Mouse (Mus musculus): Measurements from ENCODE around the gene 9430097D07Rik. TPM values are rescaled to one million over a fixed set of nuclear protein-coding genes. Genes with fewer than 3 reads are reported as not detected.

The 9430097D07Rik gene
- polyA plus RNA-seq, 1 experiment from 2014 or later: 0.06 TPM

DNA sequence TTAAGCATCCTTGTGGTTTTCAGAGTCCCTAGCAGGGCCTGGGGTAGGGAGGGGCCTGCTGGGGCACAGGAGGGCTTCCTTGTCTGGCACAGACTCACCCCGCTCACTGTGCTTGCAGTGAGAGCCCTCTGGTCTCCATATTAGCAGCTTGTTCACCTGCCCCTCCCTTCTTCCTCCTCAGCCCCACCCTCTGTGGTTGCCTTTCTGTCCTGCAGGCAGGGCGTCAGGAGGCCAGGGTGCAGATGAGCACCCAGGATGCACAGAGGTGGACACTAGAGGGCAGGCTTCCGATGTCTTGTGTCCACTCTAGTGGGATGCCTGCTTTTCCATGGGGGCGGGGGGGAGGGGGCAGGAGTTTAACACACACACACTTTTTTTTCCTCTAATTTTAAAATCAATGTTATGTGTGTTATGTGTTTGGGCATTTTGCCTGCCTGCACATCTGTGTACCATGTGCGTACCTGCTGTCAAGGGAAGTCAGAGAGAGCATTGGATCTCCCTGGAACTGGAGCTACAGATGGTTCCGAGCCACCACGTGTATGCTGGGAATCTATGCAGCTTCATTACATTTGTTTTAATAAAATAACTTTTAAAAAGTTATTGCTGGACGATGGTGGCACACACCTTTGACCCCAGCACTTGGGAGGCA lies 26.1 kb upstream of the 9430097D07Rik start:
- peaks cover 19% of the 10 kb centered on the region for H3K4me1 ChIP-seq (ENCODE audit: control insufficient read depth, low read depth, low read length)
- no peaks in the 10 kb centered on the region for H3K9me3 ChIP-seq (replicated peaks; ENCODE audit: control insufficient read depth, low read length)
- H3K36me3 ChIP-seq (ENCODE audit: control insufficient read depth, insufficient read depth): no peaks in the 10 kb centered on the region
- H3K4me3 ChIP-seq (ENCODE audit: low read depth, low read length): no peak overlapping the region
- H3K9ac ChIP-seq (ENCODE audit: low read depth, low read length): peak overlapping the region; percentile 21; the same call in 1 of the 2 replicates
- WGBS (ENCODE audit: insufficient replicate concordance): 31% methylated on average over 8 of the region's 8 CpGs
- ATAC-seq (ENCODE audit: low read depth): peak; percentile 78
- H3K27me3 ChIP-seq (ENCODE audit: control insufficient read depth, insufficient read depth, low read depth, low read length): no peaks in the 10 kb centered on the region
- no peak overlapping the region for H3K4me2 ChIP-seq (ENCODE audit: low read depth, low read length)
- H3K27ac ChIP-seq (ENCODE audit: low read length): no peak overlapping the region

DNA sequence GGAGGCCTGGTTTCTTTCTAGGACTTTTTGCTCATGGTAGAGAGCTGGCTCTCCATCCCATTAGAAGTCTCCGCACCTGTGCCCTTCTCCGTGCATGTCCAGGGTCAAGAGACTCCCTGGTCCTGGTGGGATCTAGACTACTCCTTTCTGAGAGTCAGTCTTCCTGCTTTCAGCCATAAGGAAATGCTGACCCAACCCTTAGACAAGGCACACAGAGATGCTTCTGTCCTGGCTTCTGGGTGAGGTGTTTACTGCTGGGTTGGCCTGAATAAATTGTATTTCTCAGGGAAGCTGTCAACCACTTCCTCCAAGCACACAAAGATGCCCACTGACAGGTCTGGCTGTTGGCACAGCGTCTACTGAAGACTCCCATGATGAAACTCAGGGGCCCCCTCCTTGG lies 23.9 kb upstream of the 9430097D07Rik start, which contains the start of gene St6galnac6:
Gene St6galnac6 (plus strand): TSS at position 301 of the 400 bp plus-strand sequence.
- 74% methylated on average over 3 of the region's 3 CpGs for WGBS (ENCODE audit: insufficient replicate concordance)
- no peaks in the 10 kb centered on the region for H3K36me3 ChIP-seq (ENCODE audit: control insufficient read depth, insufficient read depth)
- H3K27ac ChIP-seq (ENCODE audit: low read length): no peak within 1 kb of the TSS
- H3K4me3 ChIP-seq (ENCODE audit: low read depth, low read length): no peak within 1 kb of the TSS
- H3K4me2 ChIP-seq (ENCODE audit: low read depth, low read length): no peak within 1 kb of the TSS
- peaks cover 16% of the 10 kb centered on the region for H3K4me1 ChIP-seq (ENCODE audit: control insufficient read depth, low read depth, low read length)
- no peaks in the 10 kb centered on the region for H3K9me3 ChIP-seq (replicated peaks; ENCODE audit: control insufficient read depth, low read length)
- no peak within 1 kb of the TSS for H3K9ac ChIP-seq (ENCODE audit: low read depth, low read length)
- no peaks in the 10 kb centered on the region for H3K27me3 ChIP-seq (ENCODE audit: control insufficient read depth, insufficient read depth, low read depth, low read length)
- ATAC-seq (ENCODE audit: low read depth): no peak

- 84% methylated on average over 8 of the region's 8 CpGs for WGBS (ENCODE audit: insufficient replicate concordance)
- no peak overlapping the region for H3K27ac ChIP-seq (ENCODE audit: low read length)
- H3K9ac ChIP-seq (ENCODE audit: low read depth, low read length): no peak overlapping the region
- H3K4me3 ChIP-seq (ENCODE audit: low read depth, low read length): no peak overlapping the region
- H3K27me3 ChIP-seq (ENCODE audit: control insufficient read depth, insufficient read depth, low read depth, low read length): no peaks in the 10 kb centered on the region
- peaks cover 16% of the 10 kb centered on the region for H3K4me1 ChIP-seq (ENCODE audit: control insufficient read depth, low read depth, low read length)
- H3K9me3 ChIP-seq (replicated peaks; ENCODE audit: control insufficient read depth, low read length): no peaks in the 10 kb centered on the region
- ATAC-seq (ENCODE audit: low read depth): no peak
- no peak overlapping the region for H3K4me2 ChIP-seq (ENCODE audit: low read depth, low read length)
- H3K36me3 ChIP-seq (ENCODE audit: control insufficient read depth, insufficient read depth): no peaks in the 10 kb centered on the region
Measured at GRCm38 (mm10) chr2:32598506-32598905, 23.0 kb upstream of the 9430097D07Rik start.

DNA sequence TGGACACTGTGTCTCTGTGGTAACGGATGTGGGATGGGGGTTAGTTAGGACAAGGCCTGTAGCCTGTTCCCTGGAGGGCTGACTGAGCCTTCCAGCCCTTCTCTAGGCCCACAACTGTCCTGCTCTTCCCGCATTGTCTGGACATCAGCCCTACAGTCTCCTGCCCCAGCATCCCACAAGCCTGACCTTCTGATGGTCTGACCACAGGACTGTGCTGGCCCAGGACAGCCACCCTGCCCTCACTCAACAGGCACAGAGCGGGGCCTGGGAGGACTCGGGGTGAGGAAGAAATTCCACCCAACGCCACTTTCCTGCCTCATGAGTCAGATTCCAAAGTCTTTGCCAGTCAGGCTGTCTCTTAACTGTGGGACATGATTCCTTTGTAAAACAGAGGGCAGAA lies 22.2 kb upstream of the 9430097D07Rik start:
- H3K27ac ChIP-seq (ENCODE audit: low read length): no peak overlapping the region
- 82% methylated on average over 5 of the region's 5 CpGs for WGBS (ENCODE audit: insufficient replicate concordance)
- peaks cover 16% of the 10 kb centered on the region for H3K4me1 ChIP-seq (ENCODE audit: control insufficient read depth, low read depth, low read length)
- no peaks in the 10 kb centered on the region for H3K27me3 ChIP-seq (ENCODE audit: control insufficient read depth, insufficient read depth, low read depth, low read length)
- H3K4me3 ChIP-seq (ENCODE audit: low read depth, low read length): no peak overlapping the region
- no peak overlapping the region for H3K9ac ChIP-seq (ENCODE audit: low read depth, low read length)
- no peaks in the 10 kb centered on the region for H3K36me3 ChIP-seq (ENCODE audit: control insufficient read depth, insufficient read depth)
- no peak for ATAC-seq (ENCODE audit: low read depth)
- H3K4me2 ChIP-seq (ENCODE audit: low read depth, low read length): no peak overlapping the region
- no peaks in the 10 kb centered on the region for H3K9me3 ChIP-seq (replicated peaks; ENCODE audit: control insufficient read depth, low read length)

- H3K4me2 ChIP-seq (ENCODE audit: low read depth, low read length): no peak overlapping the region
- no peak overlapping the region for H3K4me3 ChIP-seq (ENCODE audit: low read depth, low read length)
- H3K9me3 ChIP-seq (replicated peaks; ENCODE audit: control insufficient read depth, low read length): no peaks in the 10 kb centered on the region
- no peaks in the 10 kb centered on the region for H3K36me3 ChIP-seq (ENCODE audit: control insufficient read depth, insufficient read depth)
- ATAC-seq (ENCODE audit: low read depth): no peak
- no peak overlapping the region for H3K27ac ChIP-seq (ENCODE audit: low read length)
- peaks cover 12% of the 10 kb centered on the region for H3K4me1 ChIP-seq (ENCODE audit: control insufficient read depth, low read depth, low read length)
- H3K27me3 ChIP-seq (ENCODE audit: control insufficient read depth, insufficient read depth, low read depth, low read length): no peaks in the 10 kb centered on the region
- H3K9ac ChIP-seq (ENCODE audit: low read depth, low read length): no peak overlapping the region
- 83% methylated on average over 5 of the region's 5 CpGs for WGBS (ENCODE audit: insufficient replicate concordance)
Measured at GRCm38 (mm10) chr2:32597248-32597647, 21.8 kb upstream of the 9430097D07Rik start.

DNA sequence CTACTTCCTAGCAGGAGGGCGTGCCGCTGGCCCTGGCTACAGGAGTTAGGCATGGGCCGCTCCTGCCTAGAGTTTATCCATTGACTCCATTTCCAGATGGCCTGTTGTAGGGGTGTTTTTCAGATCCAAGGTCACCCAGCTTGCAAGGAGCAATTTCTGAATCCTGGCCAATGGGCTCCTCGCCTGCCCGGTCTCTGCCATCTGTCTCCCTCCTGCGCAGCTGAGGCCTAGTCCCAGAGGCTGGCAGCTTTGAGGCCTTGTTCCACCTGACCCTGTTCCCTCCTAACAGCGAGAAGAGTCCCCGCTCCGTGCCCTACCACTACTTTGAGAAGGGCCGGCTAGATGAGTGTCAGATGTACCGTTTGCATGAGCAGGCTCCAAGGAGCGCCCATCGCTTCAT lies 21.2 kb upstream of the 9430097D07Rik start:
- Histone ChIP-seq H3K4me2 (ENCODE audit: low read depth, low read length) (no peak overlapping the region), H3K27ac (ENCODE audit: low read length) (no peak overlapping the region), H3K4me1 (ENCODE audit: control insufficient read depth, low read depth, low read length) (peaks cover 6% of the 10 kb centered on the region), H3K4me3 (ENCODE audit: low read depth, low read length) (no peak overlapping the region), H3K36me3 (ENCODE audit: control insufficient read depth, insufficient read depth) (no peaks in the 10 kb centered on the region), H3K27me3 (ENCODE audit: control insufficient read depth, insufficient read depth, low read depth, low read length) (no peaks in the 10 kb centered on the region), H3K9ac (ENCODE audit: low read depth, low read length) (no peak overlapping the region), H3K9me3 (replicated peaks; ENCODE audit: control insufficient read depth, low read length) (no peaks in the 10 kb centered on the region)
- no peak for ATAC-seq (ENCODE audit: low read depth)
- WGBS (ENCODE audit: insufficient replicate concordance): 89% methylated on average over 13 of the region's 13 CpGs

DNA sequence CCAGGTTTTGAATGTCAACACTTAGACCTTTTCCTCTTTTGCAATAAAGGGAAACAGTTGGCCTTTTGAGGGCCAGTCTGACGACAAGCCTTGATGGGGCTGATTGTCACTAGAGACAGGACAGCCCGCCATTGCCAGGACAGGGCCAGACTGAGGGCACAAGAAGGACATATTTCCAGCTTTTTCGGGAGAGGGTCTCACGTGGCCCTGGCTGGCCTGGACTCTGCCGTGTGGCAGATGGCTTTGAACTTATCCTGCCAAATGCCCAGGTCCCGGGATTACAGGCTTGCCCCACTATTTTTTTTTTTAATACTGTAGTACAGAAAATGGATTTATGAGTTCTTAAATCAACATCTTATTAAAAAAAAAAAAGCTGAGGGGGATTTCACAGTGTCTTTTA lies 15.8 kb upstream of the 9430097D07Rik start:
- no peak overlapping the region for H3K4me2 ChIP-seq (ENCODE audit: low read depth, low read length)
- H3K27me3 ChIP-seq (ENCODE audit: control insufficient read depth, insufficient read depth, low read depth, low read length): no peaks in the 10 kb centered on the region

GRCm38 (mm10) chr2:32590224-32590623 lies 14.7 kb upstream of the 9430097D07Rik start:
- WGBS (ENCODE audit: insufficient replicate concordance): 67% methylated on average over 10 of the region's 10 CpGs
- no peaks in the 10 kb centered on the region for H3K9me3 ChIP-seq (replicated peaks; ENCODE audit: control insufficient read depth, low read length)
- H3K27ac ChIP-seq (ENCODE audit: low read length): no peak overlapping the region
- no peak overlapping the region for H3K4me3 ChIP-seq (ENCODE audit: low read depth, low read length)
- no peak for ATAC-seq (ENCODE audit: low read depth)
- no peak overlapping the region for H3K9ac ChIP-seq (ENCODE audit: low read depth, low read length)
- no peaks in the 10 kb centered on the region for H3K27me3 ChIP-seq (ENCODE audit: control insufficient read depth, insufficient read depth, low read depth, low read length)
- H3K4me2 ChIP-seq (ENCODE audit: low read depth, low read length): no peak overlapping the region
- H3K4me1 ChIP-seq (ENCODE audit: control insufficient read depth, low read depth, low read length): peaks cover 18% of the 10 kb centered on the region
- H3K36me3 ChIP-seq (ENCODE audit: control insufficient read depth, insufficient read depth): no peaks in the 10 kb centered on the region

More for the DNA sequence above, 15.8 kb upstream of the 9430097D07Rik start:
- 72% methylated on average over 6 of the region's 6 CpGs for WGBS (ENCODE audit: insufficient replicate concordance)
- H3K9ac ChIP-seq (ENCODE audit: low read depth, low read length): no peak overlapping the region
- no peak overlapping the region for H3K4me3 ChIP-seq (ENCODE audit: low read depth, low read length)
- no peaks in the 10 kb centered on the region for H3K9me3 ChIP-seq (replicated peaks; ENCODE audit: control insufficient read depth, low read length)
- H3K27ac ChIP-seq (ENCODE audit: low read length): no peak overlapping the region
- H3K36me3 ChIP-seq (ENCODE audit: control insufficient read depth, insufficient read depth): no peaks in the 10 kb centered on the region
- H3K4me1 ChIP-seq (ENCODE audit: control insufficient read depth, low read depth, low read length): peaks cover 18% of the 10 kb centered on the region
- ATAC-seq (ENCODE audit: low read depth): no peak

- H3K9ac ChIP-seq (ENCODE audit: low read depth, low read length): no peak overlapping the region
- H3K27me3 ChIP-seq (ENCODE audit: control insufficient read depth, insufficient read depth, low read depth, low read length): no peaks in the 10 kb centered on the region
- no peak overlapping the region for H3K27ac ChIP-seq (ENCODE audit: low read length)
- ATAC-seq (ENCODE audit: low read depth): no peak
- H3K4me3 ChIP-seq (ENCODE audit: low read depth, low read length): no peak overlapping the region
- no peaks in the 10 kb centered on the region for H3K36me3 ChIP-seq (ENCODE audit: control insufficient read depth, insufficient read depth)
- WGBS (ENCODE audit: insufficient replicate concordance): 70% methylated on average over 11 of the region's 11 CpGs
- no peaks in the 10 kb centered on the region for H3K9me3 ChIP-seq (replicated peaks; ENCODE audit: control insufficient read depth, low read length)
- no peak overlapping the region for H3K4me2 ChIP-seq (ENCODE audit: low read depth, low read length)
- peaks cover 18% of the 10 kb centered on the region for H3K4me1 ChIP-seq (ENCODE audit: control insufficient read depth, low read depth, low read length)
Measured at GRCm38 (mm10) chr2:32589213-32589795, 13.8 kb upstream of the 9430097D07Rik start.

Measured in liver, embryonic 16.5 days (tissue).